Mouse (Mus musculus): ENCODE measurements around the gene Kcnh1.

Gene Kcnh1

GRCm38 (mm10) chr1:192537169-192537568 lies 346.6 kb downstream of the Kcnh1 start:
- DNase-seq: no peak

GRCm38 (mm10) chr1:192542093-192542492 lies 351.5 kb downstream of the Kcnh1 start:
- no peak for DNase-seq

GRCm38 (mm10) chr1:192543686-192544085 lies 353.1 kb downstream of the Kcnh1 start:
- no peak for DNase-seq

- DNase-seq: no peak
Observed at GRCm38 (mm10) chr1:192544091-192544490, 353.5 kb downstream of the Kcnh1 start.

GRCm38 (mm10) chr1:192544901-192545300 lies 354.3 kb downstream of the Kcnh1 start:
- no peak for DNase-seq

- DNase-seq: no peak
Observed at GRCm38 (mm10) chr1:192546843-192547242, 356.3 kb downstream of the Kcnh1 start.

GRCm38 (mm10) chr1:192550561-192550960 lies 360.0 kb downstream of the Kcnh1 start:
- DNase-seq: no peak

GRCm38 (mm10) chr1:192555516-192555915 lies 364.9 kb downstream of the Kcnh1 start:
- DNase-seq: peak; percentile 73

- peak; percentile 49 for DNase-seq
Observed at GRCm38 (mm10) chr1:192557978-192558594, 367.5 kb downstream of the Kcnh1 start.

GRCm38 (mm10) chr1:192559341-192559740 lies 368.8 kb downstream of the Kcnh1 start:
- no peak for DNase-seq

Data from right cerebral cortex, adult 18-20 months (tissue).